Mouse (Mus musculus) ES-E14 (cell line): ENCODE data around the gene Znhit2.

ENCODE experiments used
- MAFK ChIP-seq: IDR thresholded peaks from 2 replicates; pipeline ENCODE4 v1.6.1; 2014; ENCODE audit warnings: mild to moderate bottlenecking, low read depth, low read length, inconsistent platforms; ENCODE audit not compliant: insufficient read depth
- ZNF384 ChIP-seq: IDR thresholded peaks from 2 replicates; pipeline ENCODE4 v1.6.1; 2012; ENCODE audit warnings: low read depth, low read length, inconsistent platforms

GRCm38 (mm10) chr19:6069851-6070250 is 8.9 kb downstream of the Znhit2 start:
- no peak for TF ChIP-seq ZNF384
- no peak for TF ChIP-seq MAFK
